Mouse (Mus musculus) cerebellum, postnatal 4 days (tissue): Measurements from ENCODE around the gene Six2.

Experiments used
- DNase-seq, 2 experiments: peaks; one replicate each; pipeline ENCODE4 v3.0.0; 2022; ENCODE audit warnings: low spot score in 2 of 2, mixed read lengths in 1 of 2

Six2 gene

GRCm38 (mm10) chr17:85661521-85661920 is 26.6 kb downstream of the Six2 start:
- no peak for DNase-seq

GRCm38 (mm10) chr17:85660016-85660415 is 28.1 kb downstream of the Six2 start:
- no peak for DNase-seq

GRCm38 (mm10) chr17:85645718-85646665 is 42.1 kb downstream of the Six2 start:
- peak in 1 of 2 experiments; percentile 50 for DNase-seq

- DNase-seq, result no peak
These were observed 42.8 kb downstream of the Six2 start for GRCm38 (mm10) chr17:85645312-85645711.

- DNase-seq, result no peak
These were observed 50.2 kb downstream of the Six2 start for GRCm38 (mm10) chr17:85637876-85638275.
